Mouse (Mus musculus): ENCODE data around the gene Tmem246. TPM values are rescaled to one million over a fixed set of nuclear protein-coding genes. Genes with fewer than 3 reads are reported as not detected.

Gene Tmem246
- polyA plus RNA-seq, 1 experiment from 2014 or later: 25.3 TPM

DNA sequence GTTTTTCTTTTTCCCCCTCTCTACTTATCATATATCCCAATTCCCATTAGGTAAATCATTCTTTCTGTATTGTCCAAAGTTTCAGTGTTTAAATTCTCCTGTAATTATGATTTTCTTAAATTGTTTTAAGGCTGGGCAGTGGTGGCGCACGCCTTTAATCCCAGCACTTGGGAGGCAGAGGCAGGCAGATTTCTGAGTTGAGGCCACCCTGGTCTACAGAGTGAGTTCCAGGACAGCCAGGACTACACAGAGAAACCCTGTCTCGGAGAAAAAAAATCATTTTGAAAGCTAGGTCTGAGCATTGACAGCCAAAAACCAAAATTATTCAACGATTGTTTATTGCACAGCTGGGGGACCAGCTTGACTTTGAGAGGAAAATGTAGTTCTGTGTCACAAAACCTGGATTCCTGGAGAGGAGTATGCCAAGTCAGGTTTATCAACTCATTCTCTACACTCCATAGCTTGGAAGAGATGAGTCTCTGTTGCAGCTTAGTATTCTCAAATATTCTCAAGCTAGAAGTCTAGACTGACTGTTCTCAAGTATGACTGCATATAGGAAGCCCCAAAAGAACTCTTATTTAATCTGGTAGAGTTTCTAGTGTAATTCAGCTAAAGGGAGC is 61.9 kb downstream of the Tmem246 start:
- WGBS: 92% methylated on average over 4 of the region's 4 CpGs
- ATAC-seq (ENCODE audit: borderline replicate concordance, extremely low read depth, low FRiP score, low TSS enrichment): no peak
- H3K4me1 ChIP-seq: no peaks in the 10 kb centered on the region
- no peak overlapping the region for H3K9ac ChIP-seq
- H3K9me3 ChIP-seq: no peaks in the 10 kb centered on the region
- peaks cover 8% of the 10 kb centered on the region; the same call in 1 of the 2 replicates for H3K36me3 ChIP-seq
- H3K27ac ChIP-seq: no peak overlapping the region
- H3K4me3 ChIP-seq: no peak overlapping the region
- H3K4me2 ChIP-seq: no peak overlapping the region
- H3K27me3 ChIP-seq: no peaks in the 10 kb centered on the region

DNA sequence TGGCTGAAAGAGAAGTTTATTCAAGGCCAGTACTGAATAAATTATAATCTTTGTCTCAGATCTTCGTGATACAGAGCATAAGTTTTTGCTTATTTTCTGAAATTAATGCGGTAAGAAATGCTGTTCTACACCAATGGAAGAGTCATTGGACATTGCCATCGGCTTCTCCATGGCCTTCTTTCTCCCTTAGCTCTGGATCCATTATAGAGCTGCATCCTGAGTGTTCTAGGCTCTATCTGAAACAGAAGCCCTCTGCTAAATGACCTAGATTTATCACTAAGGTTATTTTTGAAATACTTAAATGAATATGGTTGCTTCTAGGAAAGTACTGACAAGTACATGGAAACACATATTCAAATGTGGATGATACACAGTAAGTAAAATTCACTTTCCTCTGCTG is 62.6 kb downstream of the Tmem246 start:
- no peak overlapping the region for H3K9ac ChIP-seq
- no peak overlapping the region for H3K4me2 ChIP-seq
- no peak overlapping the region for H3K27ac ChIP-seq
- no peak overlapping the region for H3K4me3 ChIP-seq
- no peaks in the 10 kb centered on the region; the same call in 1 of the 2 replicates for H3K9me3 ChIP-seq
- 84% methylated on average over 3 of the region's 3 CpGs for WGBS
- H3K27me3 ChIP-seq: no peaks in the 10 kb centered on the region
- H3K4me1 ChIP-seq: no peaks in the 10 kb centered on the region
- H3K36me3 ChIP-seq: peaks cover 16% of the 10 kb centered on the region
- no peak for ATAC-seq (ENCODE audit: borderline replicate concordance, extremely low read depth, low FRiP score, low TSS enrichment)

Other genes with a start within 250 kb of the Tmem246 start
- not detected in 2 replicates for gene Acnat2, start 189.7 kb downstream of the Tmem246 start, polyA plus RNA-seq (2015; fragmentation: Nextera tagmentation; extraction: Ambion mirVana)
- 0.44 TPM in 1 of 2 replicates, not detected in the other for gene Acnat1, start 124.0 kb downstream of the Tmem246 start, polyA plus RNA-seq (2015; fragmentation: Nextera tagmentation; extraction: Ambion mirVana)
- gene Baat, start 91.3 kb downstream of the Tmem246 start, polyA plus RNA-seq (2015; fragmentation: Nextera tagmentation; extraction: Ambion mirVana): not detected in 2 replicates
- 69.2 and 69.3 TPM in 2 replicates for gene Mrpl50, start 76.8 kb downstream of the Tmem246 start, polyA plus RNA-seq (2015; fragmentation: Nextera tagmentation; extraction: Ambion mirVana)
- gene Zfp189, start 76.7 kb downstream of the Tmem246 start, polyA plus RNA-seq (2015; fragmentation: Nextera tagmentation; extraction: Ambion mirVana): 9.0 and 9.8 TPM in 2 replicates
- gene Aldob, start 48.3 kb downstream of the Tmem246 start, polyA plus RNA-seq (2015; fragmentation: Nextera tagmentation; extraction: Ambion mirVana): 1.1 and 2.0 TPM in 2 replicates
- 39.8 and 40.8 TPM in 2 replicates for gene Rnf20, start 34.1 kb upstream of the Tmem246 start, polyA plus RNA-seq (2015; fragmentation: Nextera tagmentation; extraction: Ambion mirVana)
- not detected in 2 replicates for gene Ppp3r2, start 84.1 kb upstream of the Tmem246 start, polyA plus RNA-seq (2015; fragmentation: Nextera tagmentation; extraction: Ambion mirVana)
- gene Grin3a, start 247.9 kb upstream of the Tmem246 start, polyA plus RNA-seq (2015; fragmentation: Nextera tagmentation; extraction: Ambion mirVana): 0.37 and 0.47 TPM in 2 replicates

All from lung, embryonic 15.5 days (tissue).